ENCODE assay signal across 10 mouse cellular contexts in the genomic region with DNA sequence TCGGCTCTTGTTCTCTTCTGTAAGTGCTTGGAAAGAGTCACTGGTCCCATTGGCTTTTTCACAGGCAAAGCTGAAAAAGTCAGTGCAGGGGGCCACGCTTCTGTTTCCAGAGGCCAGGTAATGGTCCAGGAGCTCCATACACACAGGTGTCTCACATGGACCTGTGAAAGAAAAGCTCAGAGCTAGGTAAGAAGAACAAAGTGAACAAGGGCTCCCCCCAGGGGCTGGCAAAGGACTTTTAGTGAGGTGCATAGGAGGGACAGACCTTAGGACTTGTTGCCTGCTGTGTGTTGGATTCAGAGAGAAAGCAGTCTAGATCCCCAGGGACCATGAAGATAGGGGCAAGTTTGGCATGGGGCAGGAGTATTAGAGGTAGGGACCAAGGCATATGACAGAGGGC. TPM values are rescaled to one million over a fixed set of nuclear protein-coding genes. Genes with fewer than 3 reads are reported as not detected.
DNase-seq lines count a peak whose midpoint lies in the region; ATAC-seq and TF ChIP-seq lines count a peak whose summit lies in the region.
"Had no signal": no experiment of that assay in that cellular context is flagged by ENCODE, and none has a peak within 500 bp of the region (broad histone marks: within the 10 kb centered on the region; RNA-seq: fewer than 3 reads in every experiment).

No protein-coding gene starts in this region.

- no peak overlapping the region for H3K27ac ChIP-seq in intestine, embryonic 16.5 days (ENCODE audit: low read length)
- H3K27ac ChIP-seq in lung, postnatal 0 days (ENCODE audit: low read length) = no peak overlapping the region
- H3K27ac ChIP-seq in midbrain, embryonic 14.5 days (replicated peaks; ENCODE audit: low read depth, low read length) = no peak overlapping the region
- H3K27ac ChIP-seq: embryonic facial prominence, embryonic 15.5 days had no signal

- WGBS in intestine, embryonic 16.5 days = 74% methylated on average over 2 of the region's 2 CpGs
- 74% methylated on average over 2 of the region's 2 CpGs for WGBS in lung, postnatal 0 days
- WGBS in midbrain, embryonic 14.5 days = 74% methylated on average over 2 of the region's 2 CpGs

- DNase-seq in ovary, postnatal 14 days (ENCODE audit: low spot score) = peak; percentile 6
- DNase-seq in ovary, postnatal 10 days (ENCODE audit: low spot score) = no peak
- DNase-seq in lung, postnatal 0 days (ENCODE audit: low spot score) = peak; percentile 18
- peak; percentile 66 for DNase-seq in thymus, postnatal 25 days
- DNase-seq in adrenal gland, adult 18-20 months (ENCODE audit: low spot score in 2 of 2) = no peak
- no peak for DNase-seq in midbrain, embryonic 14.5 days
- DNase-seq in urinary bladder, adult 2 months (ENCODE audit: low spot score) = no peak

- ATAC-seq in intestine, embryonic 16.5 days = peak; percentile 62; the same call in 1 of the 2 replicates
- peak; percentile 38; the same call in 1 of the 2 replicates for ATAC-seq in lung, postnatal 0 days
- ATAC-seq in midbrain, embryonic 14.5 days (ENCODE audit: low FRiP score, low TSS enrichment) = no peak

- peak; percentile 19; the same call in 1 of the 2 replicates for TF ChIP-seq CTCF in lung, postnatal 0 days (IDR thresholded peaks at IDR 0.05)

- H3K36me3 ChIP-seq in intestine, embryonic 16.5 days (ENCODE audit: control insufficient read depth, insufficient read depth, low read length) = no peaks in the 10 kb centered on the region
- H3K36me3 ChIP-seq in lung, postnatal 0 days (ENCODE audit: insufficient read depth, low read length) = no peaks in the 10 kb centered on the region
- no peaks in the 10 kb centered on the region for H3K36me3 ChIP-seq in midbrain, embryonic 14.5 days (ENCODE audit: control insufficient read depth, insufficient read depth, low read length)
- H3K36me3 ChIP-seq: embryonic facial prominence, embryonic 15.5 days had no signal

- no peaks in the 10 kb centered on the region for H3K9me3 ChIP-seq in intestine, embryonic 16.5 days (ENCODE audit: control insufficient read depth, low read length)
- no peaks in the 10 kb centered on the region for H3K9me3 ChIP-seq in lung, postnatal 0 days (ENCODE audit: low read length)
- H3K9me3 ChIP-seq in midbrain, embryonic 14.5 days (ENCODE audit: control insufficient read depth, low read length) = no peaks in the 10 kb centered on the region
- H3K9me3 ChIP-seq: embryonic facial prominence, embryonic 15.5 days had no signal

- no peak for TF ChIP-seq EP300 in lung, postnatal 0 days (IDR thresholded peaks at IDR 0.05)

- H3K4me3 ChIP-seq in intestine, embryonic 16.5 days (ENCODE audit: low read length) = no peak overlapping the region
- no peak overlapping the region for H3K4me3 ChIP-seq in lung, postnatal 0 days (ENCODE audit: low read depth, low read length)
- no peak overlapping the region for H3K4me3 ChIP-seq in midbrain, embryonic 14.5 days (replicated peaks; ENCODE audit: low read depth, low read length)
- H3K4me3 ChIP-seq: embryonic facial prominence, embryonic 15.5 days had no signal

- no peaks in the 10 kb centered on the region for H3K27me3 ChIP-seq in intestine, embryonic 16.5 days (replicated peaks; ENCODE audit: control insufficient read depth, insufficient read depth, low read length)
- no peaks in the 10 kb centered on the region for H3K27me3 ChIP-seq in lung, postnatal 0 days (replicated peaks; ENCODE audit: insufficient read depth, low read length)
- no peaks in the 10 kb centered on the region for H3K27me3 ChIP-seq in midbrain, embryonic 14.5 days (ENCODE audit: control insufficient read depth, insufficient read depth, low read length)
- H3K27me3 ChIP-seq: embryonic facial prominence, embryonic 15.5 days had no signal

- H3K4me1 ChIP-seq in intestine, embryonic 16.5 days (ENCODE audit: control insufficient read depth, insufficient read depth, low read length) = no peaks in the 10 kb centered on the region
- H3K4me1 ChIP-seq in lung, postnatal 0 days (ENCODE audit: insufficient read depth, low read depth, low read length) = no peaks in the 10 kb centered on the region
- H3K4me1 ChIP-seq in midbrain, embryonic 14.5 days (ENCODE audit: control insufficient read depth, insufficient read depth, low read length) = no peaks in the 10 kb centered on the region
- H3K4me1 ChIP-seq: embryonic facial prominence, embryonic 15.5 days had no signal

- no peak overlapping the region for H3K9ac ChIP-seq in intestine, embryonic 16.5 days (ENCODE audit: low read depth, low read length)
- no peak overlapping the region for H3K9ac ChIP-seq in lung, postnatal 0 days (replicated peaks; ENCODE audit: low read depth)
- no peak overlapping the region for H3K9ac ChIP-seq in midbrain, embryonic 14.5 days (replicated peaks; ENCODE audit: low read length)
- H3K9ac ChIP-seq: embryonic facial prominence, embryonic 15.5 days had no signal

- H3K4me2 ChIP-seq in intestine, embryonic 16.5 days (ENCODE audit: low read depth, low read length) = no peak overlapping the region
- no peak overlapping the region for H3K4me2 ChIP-seq in lung, postnatal 0 days (replicated peaks; ENCODE audit: low read depth, low read length)
- H3K4me2 ChIP-seq in midbrain, embryonic 14.5 days (ENCODE audit: low read length) = no peak overlapping the region
- H3K4me2 ChIP-seq: embryonic facial prominence, embryonic 15.5 days had no signal

RNA-seq across cellular contexts. Expression of gene Kel, which starts 1.2 kb away (rescaled TPM):
- polyA plus RNA-seq in intestine, embryonic 16.5 days (2015; fragmentation: Nextera tagmentation; extraction: Ambion mirVana) = 3.4 and 5.5 TPM in 2 replicates
- polyA plus RNA-seq in lung, postnatal 0 days (2015; fragmentation: Nextera tagmentation; extraction: Ambion mirVana) = 1.1 and 1.6 TPM in 2 replicates
- not detected for total RNA-seq in adrenal gland, adult 18-20 months (2021)
- 0.72 TPM in 1 of 2 replicates, not detected in the other for polyA plus RNA-seq in midbrain, embryonic 14.5 days (2014; fragmentation: Nextera tagmentation; extraction: Ambion mirVana)
- not detected in 2 replicates for polyA plus RNA-seq in urinary bladder, adult 2 months (2012; rRNA removed)
- total RNA-seq: monocyte, adult 5-6 weeks had no signal

RNA-seq across cellular contexts. Expression of gene Llcfc1, which starts 18.7 kb away (rescaled TPM):
- 1.1 and 1.6 TPM in 2 replicates for polyA plus RNA-seq in intestine, embryonic 16.5 days (2015; fragmentation: Nextera tagmentation; extraction: Ambion mirVana)
- not detected in 2 replicates for polyA plus RNA-seq in lung, postnatal 0 days (2015; fragmentation: Nextera tagmentation; extraction: Ambion mirVana)
- total RNA-seq in adrenal gland, adult 18-20 months (2021) = not detected
- polyA plus RNA-seq in midbrain, embryonic 14.5 days (2014; fragmentation: Nextera tagmentation; extraction: Ambion mirVana) = not detected in 2 replicates
- polyA plus RNA-seq in urinary bladder, adult 2 months (2012; rRNA removed) = not detected in 2 replicates
- total RNA-seq: monocyte, adult 5-6 weeks had no signal
- polyA plus RNA-seq: embryonic facial prominence, embryonic 15.5 days had no signal

RNA-seq across cellular contexts. Expression of gene Trpv5, which starts 22.4 kb away (rescaled TPM):
- polyA plus RNA-seq in intestine, embryonic 16.5 days (2015; fragmentation: Nextera tagmentation; extraction: Ambion mirVana) = 0.11 and 0.13 TPM in 2 replicates
- not detected in 2 replicates for polyA plus RNA-seq in lung, postnatal 0 days (2015; fragmentation: Nextera tagmentation; extraction: Ambion mirVana)
- not detected for total RNA-seq in adrenal gland, adult 18-20 months (2021)
- not detected in 2 replicates for polyA plus RNA-seq in midbrain, embryonic 14.5 days (2014; fragmentation: Nextera tagmentation; extraction: Ambion mirVana)
- polyA plus RNA-seq in urinary bladder, adult 2 months (2012; rRNA removed) = not detected in 2 replicates
- total RNA-seq: monocyte, adult 5-6 weeks had no signal
- polyA plus RNA-seq: embryonic facial prominence, embryonic 15.5 days had no signal

Comparison
In these comparisons a context has a peak if more than half of its experiments do, and no peak if none do; other contexts are left out.
1. DNase-seq: peak in ovary, postnatal 14 days (single experiment), lung, postnatal 0 days (single experiment) and thymus, postnatal 25 days (single experiment); none in ovary, postnatal 10 days (single experiment), adrenal gland, adult 18-20 months (0 of 2), midbrain, embryonic 14.5 days (single experiment) and urinary bladder, adult 2 months (single experiment).